In genomic region chr11:51840657-51841056, GRCm38 (mm10) we compare ENCODE assay signal across 14 mouse cellular contexts. TPM values are rescaled to one million over a fixed set of nuclear protein-coding genes. Genes with fewer than 3 reads are reported as not detected.
A peak's percentile ranks its signal among the peaks of the same experiment; 100 is the strongest.
DNase-seq lines count a peak whose midpoint lies in the region; ATAC-seq and TF ChIP-seq lines count a peak whose summit lies in the region.
"Had no signal": no experiment of that assay in that cellular context is flagged by ENCODE, and none has a peak within 500 bp of the region (broad histone marks: within the 10 kb centered on the region; RNA-seq: fewer than 3 reads in every experiment).

No protein-coding gene starts in this region.

- H3K4me1 ChIP-seq in spleen, adult 2 months (ENCODE audit: control insufficient read depth, insufficient read depth, insufficient read length) = peaks cover 18% of the 10 kb centered on the region; the same call in 1 of the 2 replicates
- peaks cover 67% of the 10 kb centered on the region for H3K4me1 ChIP-seq in liver, embryonic 13.5 days (replicated peaks)
- 0 out of 2 replicates have a peak, but pooled peaks cover 9% of the 10 kb centered on the region for H3K4me1 ChIP-seq in stomach, embryonic 15.5 days

- H3K27me3 ChIP-seq in spleen, adult 2 months (ENCODE audit: control insufficient read depth, insufficient read depth, low read length) = no peaks in the 10 kb centered on the region
- no peaks in the 10 kb centered on the region for H3K27me3 ChIP-seq in liver, embryonic 13.5 days
- H3K27me3 ChIP-seq in stomach, embryonic 15.5 days (replicated peaks) = no peaks in the 10 kb centered on the region
- H3K27me3 ChIP-seq: forebrain, embryonic 13.5 days; heart, embryonic 12.5 days had no signal

- H3K4me3 ChIP-seq in spleen, adult 2 months (ENCODE audit: extremely low read depth, insufficient read depth, insufficient read length) = no peak overlapping the region
- H3K4me3 ChIP-seq in liver, embryonic 13.5 days (replicated peaks) = peak overlapping the region; percentile 39
- no peak overlapping the region for H3K4me3 ChIP-seq in stomach, embryonic 15.5 days (replicated peaks)
- H3K4me3 ChIP-seq: forebrain, embryonic 13.5 days; heart, embryonic 12.5 days had no signal

- peak; percentile 84 for ATAC-seq in erythroid progenitor cell, adult 5-6 weeks (replicated peaks; ENCODE audit: low FRiP score, poor library complexity, severe bottlenecking)
- peak; percentile 87 for ATAC-seq in liver, embryonic 13.5 days (ENCODE audit: low read depth)
- peak; percentile 49; the same call in 1 of the 2 replicates for ATAC-seq in stomach, embryonic 15.5 days (ENCODE audit: insufficient read depth, low FRiP score, low read depth)
- ATAC-seq: forebrain, embryonic 13.5 days; hindbrain, postnatal 0 days had no signal

- peaks cover 13% of the 10 kb centered on the region for H3K36me3 ChIP-seq in spleen, adult 2 months (ENCODE audit: control insufficient read depth, insufficient read depth, low read length)
- H3K36me3 ChIP-seq in liver, embryonic 13.5 days = no peaks in the 10 kb centered on the region
- H3K36me3 ChIP-seq in stomach, embryonic 15.5 days = no peaks in the 10 kb centered on the region; the same call in 1 of the 2 replicates
- H3K36me3 ChIP-seq: heart, embryonic 12.5 days had no signal

- H3K9ac ChIP-seq in liver, embryonic 13.5 days = peak overlapping the region; percentile 68
- no peak overlapping the region for H3K9ac ChIP-seq in stomach, embryonic 15.5 days
- H3K9ac ChIP-seq: forebrain, embryonic 13.5 days; heart, embryonic 12.5 days had no signal

- no peaks in the 10 kb centered on the region for H3K9me3 ChIP-seq in liver, embryonic 13.5 days (replicated peaks)
- no peaks in the 10 kb centered on the region for H3K9me3 ChIP-seq in stomach, embryonic 15.5 days
- H3K9me3 ChIP-seq: forebrain, embryonic 13.5 days; G1E; heart, embryonic 12.5 days had no signal

- H3K4me2 ChIP-seq in liver, embryonic 13.5 days = peak overlapping the region; percentile 69
- no peak overlapping the region for H3K4me2 ChIP-seq in stomach, embryonic 15.5 days
- H3K4me2 ChIP-seq: forebrain, embryonic 13.5 days; heart, embryonic 12.5 days had no signal

- 0 out of 2 replicates have a peak overlapping the region, but pooled peaks have one; percentile 25 for H3K27ac ChIP-seq in spleen, adult 2 months (ENCODE audit: insufficient read depth, low read length)
- H3K27ac ChIP-seq in liver, embryonic 13.5 days = peak overlapping the region; percentile 95
- no peak overlapping the region for H3K27ac ChIP-seq in stomach, embryonic 15.5 days
- H3K27ac ChIP-seq: forebrain, embryonic 13.5 days; hindbrain, postnatal 0 days had no signal

- WGBS in spleen, adult 2 months = 74% methylated on average over 9 of the region's 9 CpGs
- WGBS in liver, embryonic 13.5 days (ENCODE audit: insufficient replicate concordance) = 26% methylated on average over 9 of the region's 9 CpGs
- 66% methylated on average over 9 of the region's 9 CpGs for WGBS in stomach, embryonic 15.5 days

- TF ChIP-seq POLR2A in spleen, adult 2 months (IDR thresholded peaks at IDR 0.05; ENCODE audit: low read depth, low read length) = no peak

- DNase-seq in spleen, adult 2 months (ENCODE audit: low read depth in 1 of 2, low spot score in 2 of 2) = no peak
- no peak for DNase-seq in spleen, adult 18-20 months
- DNase-seq in liver, embryonic 13.5 days = peak; percentile 57
- no peak for DNase-seq in right cerebral cortex, adult 18-20 months
- no peak for DNase-seq in layer of hippocampus, postnatal 25 days (ENCODE audit: extremely low spot score in 1 of 2, low spot score in 1 of 2)
- DNase-seq: cerebellum, adult 18-20 months; heart, postnatal 36 days; thymus, postnatal 36 days had no signal

- TF ChIP-seq CTCF in spleen, adult 2 months (IDR thresholded peaks at IDR 0.05; ENCODE audit: extremely low read depth, insufficient read depth, insufficient read length, insufficient replicate concordance) = no peak

RNA-seq across cellular contexts. Expression of gene Jade2, which starts 16.8 kb away (rescaled TPM):
- 24.8 and 27.2 TPM in 2 replicates for polyA plus RNA-seq in spleen, adult 2 months (2012; rRNA removed)
- 4.3 and 4.6 TPM in 2 replicates for total RNA-seq in erythroid progenitor cell, adult 5-6 weeks (2015; ENCODE audit: low replicate concordance)
- total RNA-seq in erythroid progenitor cell, adult 5-6 weeks (2017; ENCODE audit: low replicate concordance) = 5.6 and 5.9 TPM in 2 replicates
- polyA plus RNA-seq in liver, embryonic 13.5 days (2015; fragmentation: Nextera tagmentation; extraction: Ambion mirVana) = 0.55 and 0.61 TPM in 2 replicates
- polyA plus RNA-seq in stomach, embryonic 15.5 days (2015; fragmentation: Nextera tagmentation; extraction: Ambion mirVana) = 1.4 and 1.5 TPM in 2 replicates
- total RNA-seq in layer of hippocampus, postnatal 25 days (2021) = 10 to 100 TPM; 28.4 to 29.7 TPM

Comparison
In these comparisons a context has a peak if more than half of its experiments do, and no peak if none do; other contexts are left out.
1. RNA of gene Jade2, which starts 16.8 kb away (polyA plus RNA-seq): 24.8 to 27.2 TPM in spleen, adult 2 months; 1.4 to 1.5 TPM in stomach, embryonic 15.5 days and 0.55 to 0.61 TPM in liver, embryonic 13.5 days; every median in the first group is over 10 times any median in the second.
2. Peak in every context shown above with its lines, with median percentiles within 50 percentile points of each other: ATAC-seq.